Mouse (Mus musculus) midbrain, embryonic 13.5 days (tissue): ENCODE results near the gene Abhd16b. TPM values are rescaled to one million over a fixed set of nuclear protein-coding genes. Genes with fewer than 3 reads are reported as not detected.

Experiments used
- polyA plus RNA-seq: library from polyadenylated mRNA; unstranded; fragments of >200 nt; fragmentation: Nextera tagmentation; extraction: Ambion mirVana; gene quantifications from 2 replicates; pipeline ENCODE4 v1.2.1, GENCODE M21; 2015

The Abhd16b gene
- polyA plus RNA-seq, 1 experiment from 2014 or later: not detected

Other genes with a start within 250 kb of the Abhd16b start
- 19.7 and 19.9 TPM in 2 replicates for gene Gmeb2, start 205.2 kb upstream of the Abhd16b start, polyA plus RNA-seq
- gene Stmn3, start 178.7 kb upstream of the Abhd16b start, polyA plus RNA-seq: 996 and 1,042 TPM in 2 replicates
- gene Rtel1, start 173.5 kb upstream of the Abhd16b start, polyA plus RNA-seq: 33.6 and 40.6 TPM in 2 replicates
- gene Zgpat, start 128.3 kb upstream of the Abhd16b start, polyA plus RNA-seq: 71.5 and 78.5 TPM in 2 replicates
- gene Arfrp1, start 127.8 kb upstream of the Abhd16b start, polyA plus RNA-seq: 91.6 and 95.9 TPM in 2 replicates
- 42.1 and 46.7 TPM in 2 replicates for gene Lime1, start 113.1 kb upstream of the Abhd16b start, polyA plus RNA-seq
- 24.1 and 24.3 TPM in 2 replicates for gene Zbtb46, start 33.8 kb upstream of the Abhd16b start, polyA plus RNA-seq
- 116 and 121 TPM in 2 replicates for gene Tpd52l2, start 3.9 kb downstream of the Abhd16b start, polyA plus RNA-seq
- 198 and 209 TPM in 2 replicates for gene Dnajc5, start 27.3 kb downstream of the Abhd16b start, polyA plus RNA-seq
- gene Uckl1, start 91.7 kb downstream of the Abhd16b start, polyA plus RNA-seq: 71.2 and 82.5 TPM in 2 replicates
- 71.7 and 72.8 TPM in 2 replicates for gene Prpf6, start 98.7 kb downstream of the Abhd16b start, polyA plus RNA-seq
- 68.1 and 70.2 TPM in 2 replicates for gene Zfp512b, start 99.6 kb downstream of the Abhd16b start, polyA plus RNA-seq
- gene Samd10, start 106.0 kb downstream of the Abhd16b start, polyA plus RNA-seq: 171 and 176 TPM in 2 replicates
- gene Gm29797, start 163.8 kb downstream of the Abhd16b start, polyA plus RNA-seq: not detected in 2 replicates
- gene Sox18, start 178.4 kb downstream of the Abhd16b start, polyA plus RNA-seq: 13.7 and 14.2 TPM in 2 replicates
- 35.7 and 36.9 TPM in 2 replicates for gene Tcea2, start 187.1 kb downstream of the Abhd16b start, polyA plus RNA-seq
- 38.9 and 40.4 TPM in 2 replicates for gene Rgs19, start 200.8 kb downstream of the Abhd16b start, polyA plus RNA-seq
- not detected in 2 replicates for gene Lkaaear1, start 205.2 kb downstream of the Abhd16b start, polyA plus RNA-seq
- 82.3 and 83.9 TPM in 2 replicates for gene Oprl1, start 221.8 kb downstream of the Abhd16b start, polyA plus RNA-seq